Mouse (Mus musculus): ENCODE measurements at regions not wholly inside any gene's neighbourhood (a gene's known extent, or its start where the extent isn't known, plus 50 kb on each side); places are given as distances from the start of the nearest gene placed in this dataset.

- no peak for TF ChIP-seq CTCF (IDR thresholded peaks at IDR 0.05; ENCODE audit: borderline replicate concordance, extremely low read depth, insufficient read depth, insufficient read length)
- TF ChIP-seq POLR2A (IDR thresholded peaks at IDR 0.05; ENCODE audit: borderline replicate concordance, extremely low read depth, insufficient read depth, insufficient read length, poor library complexity, severe bottlenecking): no peak
Measured at GRCm38 (mm10) chr19:52606859-52607258, 342.8 kb downstream of the Ins1 start.
